Mouse (Mus musculus) C2C12 (cell line): Measurements from ENCODE around the gene S1pr2. TPM values are rescaled to one million over a fixed set of nuclear protein-coding genes. Genes with fewer than 3 reads are reported as not detected.

Source experiments
- H3K27me3 ChIP-seq: one replicate; pipeline ENCODE4 v1.6.1; 2011; ENCODE audit not compliant: control insufficient read depth, insufficient read depth, insufficient read length
- H3K36me3 ChIP-seq: one replicate; pipeline ENCODE4 v1.6.1; 2011; ENCODE audit not compliant: control insufficient read depth, insufficient read depth
- H3K4me3 ChIP-seq: one replicate; pipeline ENCODE4 v1.5.1; 2011; ENCODE audit warnings: mild to moderate bottlenecking, control low read depth; ENCODE audit not compliant: poor library complexity, insufficient read depth, severe bottlenecking
- H3K79me2 ChIP-seq: one replicate; pipeline ENCODE4 v1.6.1; 2011; ENCODE audit not compliant: control insufficient read depth, insufficient read depth
- H3K79me3 ChIP-seq: one replicate; pipeline ENCODE4 v1.6.1; 2011; ENCODE audit warnings: low read depth, control low read depth
- H3ac ChIP-seq: one replicate; pipeline ENCODE3; 2011; ENCODE audit warnings: low read depth; ENCODE audit not compliant: control insufficient read depth, insufficient read length
- CEBPB ChIP-seq: IDR thresholded peaks from one replicate; pipeline ENCODE4 v1.6.1; 2011; ENCODE audit warnings: low read depth, mild to moderate bottlenecking, control low read depth, moderate library complexity
- CTCF ChIP-seq: IDR thresholded peaks from one replicate; pipeline ENCODE4 v1.5.1; 2011; ENCODE audit not compliant: control insufficient read depth, insufficient read depth, insufficient read length
- FOSL1 ChIP-seq: IDR thresholded peaks from one replicate; pipeline ENCODE4 v1.8.0; 2011; ENCODE audit warnings: mild to moderate bottlenecking, low read length; ENCODE audit not compliant: poor library complexity, insufficient read depth, severe bottlenecking
- MAX ChIP-seq: IDR thresholded peaks from one replicate; pipeline ENCODE4 v1.6.1; 2011; ENCODE audit warnings: mild to moderate bottlenecking, control low read depth
- MYOD1 ChIP-seq: IDR thresholded peaks from one replicate; pipeline ENCODE4 v1.6.1; 2011; ENCODE audit warnings: low read depth; ENCODE audit not compliant: control insufficient read depth, insufficient read length
- MYOG ChIP-seq: IDR thresholded peaks from one replicate; pipeline ENCODE4 v1.6.1; 2011; ENCODE audit not compliant: control insufficient read depth, insufficient read length; ENCODE audit errors: extremely low read depth
- USF1 ChIP-seq: IDR thresholded peaks from one replicate; pipeline ENCODE4 v1.6.1; 2011; ENCODE audit warnings: low read depth, mild to moderate bottlenecking, control low read depth, moderate library complexity
- polyA plus RNA-seq: library from polyadenylated mRNA; unstranded; fragments of >200 nt; fragmentation: generic; extraction: Trizol; gene quantifications from one replicate; pipeline ENCODE4 v1.2.1, GENCODE M21; 2012; ENCODE audit warnings: missing spikeins

S1pr2 gene
- polyA plus RNA-seq, 1 experiment, result 13.0 TPM

DNA sequence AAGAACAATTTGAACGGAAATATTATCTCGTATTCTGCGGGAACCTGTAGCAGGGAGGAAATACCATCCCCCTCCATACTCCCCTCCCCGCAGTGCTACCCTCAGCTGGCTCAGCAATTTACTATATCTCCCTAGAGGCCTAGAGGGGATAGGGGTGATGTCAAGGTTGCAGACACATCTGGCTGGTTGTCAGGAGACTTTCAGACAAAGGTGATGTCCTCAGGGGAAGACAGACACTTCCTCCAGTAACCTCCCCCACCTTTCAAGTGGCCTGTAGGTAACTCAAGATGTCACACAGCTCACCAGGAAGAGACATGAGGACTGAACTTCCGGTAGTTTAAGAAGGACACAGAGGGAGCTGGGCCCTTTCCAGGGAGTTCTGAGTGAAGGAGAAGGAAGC, 6.6 kb upstream of the S1pr2 start:
- no peak for TF ChIP-seq MYOD1
- no peak for TF ChIP-seq MYOG
- no peak for TF ChIP-seq USF1
- no peak for TF ChIP-seq MAX
- TF ChIP-seq CTCF, result no peak
- no peak for TF ChIP-seq CEBPB
- TF ChIP-seq FOSL1, result no peak
- no peaks in the 10 kb centered on the region for H3K79me2 ChIP-seq
- no peak overlapping the region for H3K4me3 ChIP-seq
- H3K79me3 ChIP-seq, result no peaks in the 10 kb centered on the region
- no peaks in the 10 kb centered on the region for H3K27me3 ChIP-seq
- H3ac ChIP-seq, result no peak overlapping the region
- no peaks in the 10 kb centered on the region for H3K36me3 ChIP-seq

DNA sequence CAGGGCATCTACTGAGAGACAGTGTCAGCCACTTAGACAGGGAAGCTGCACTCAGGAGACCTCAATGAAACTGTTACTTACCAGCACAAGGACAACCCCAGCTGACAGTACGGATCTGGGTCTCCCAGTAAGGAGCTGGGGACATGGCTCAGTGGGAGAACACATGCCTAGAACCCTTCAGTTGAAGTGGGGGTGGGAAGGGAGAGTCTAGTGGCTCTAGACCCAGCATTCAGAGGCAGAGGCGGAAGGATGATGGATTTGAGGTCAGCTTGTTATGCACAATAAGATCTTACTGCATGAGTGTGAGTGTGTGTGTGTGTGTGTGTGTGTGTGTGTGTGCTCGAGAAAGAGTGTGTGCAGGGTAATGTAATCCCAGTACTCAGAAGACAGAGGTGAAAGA, 5.6 kb upstream of the S1pr2 start:
- Histone ChIP-seq H3K36me3 (no peaks in the 10 kb centered on the region), H3K79me2 (no peaks in the 10 kb centered on the region), H3K27me3 (no peaks in the 10 kb centered on the region), H3K79me3 (no peaks in the 10 kb centered on the region), H3K4me3 (no peak overlapping the region), H3ac (no peak overlapping the region)
- TF ChIP-seq CTCF (no peak), MYOG (no peak), CEBPB (no peak), USF1 (no peak), FOSL1 (no peak), MAX (no peak), MYOD1 (no peak)

DNA sequence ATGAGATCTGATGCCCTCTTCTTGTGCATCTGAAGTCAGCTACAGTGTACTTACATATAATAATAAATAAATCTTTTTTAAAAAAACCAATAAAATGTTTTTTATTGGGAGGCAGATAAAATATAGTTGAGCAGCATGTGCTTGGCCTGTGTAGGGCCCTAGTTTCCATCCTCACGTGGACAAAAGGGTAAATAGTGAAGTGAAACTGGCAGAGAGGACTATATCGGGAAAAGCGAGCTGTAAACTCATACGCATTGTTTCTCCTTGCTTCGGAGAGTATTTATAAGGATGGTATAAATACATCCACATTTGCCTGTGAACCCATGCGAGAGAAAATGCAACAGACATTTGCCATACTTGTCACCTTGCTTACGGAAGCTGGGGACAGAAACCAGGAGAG, 3.2 kb upstream of the S1pr2 start:
- peaks cover 15% of the 10 kb centered on the region for H3K79me2 ChIP-seq
- no peak for TF ChIP-seq FOSL1
- TF ChIP-seq USF1, result no peak
- no peak for TF ChIP-seq MAX
- TF ChIP-seq MYOG, result no peak
- TF ChIP-seq CTCF, result no peak
- TF ChIP-seq MYOD1, result no peak
- no peak for TF ChIP-seq CEBPB
- peaks cover 11% of the 10 kb centered on the region for H3K79me3 ChIP-seq
- H3ac ChIP-seq, result no peak overlapping the region
- H3K36me3 ChIP-seq, result no peaks in the 10 kb centered on the region
- no peak overlapping the region for H3K4me3 ChIP-seq
- H3K27me3 ChIP-seq, result no peaks in the 10 kb centered on the region

DNA sequence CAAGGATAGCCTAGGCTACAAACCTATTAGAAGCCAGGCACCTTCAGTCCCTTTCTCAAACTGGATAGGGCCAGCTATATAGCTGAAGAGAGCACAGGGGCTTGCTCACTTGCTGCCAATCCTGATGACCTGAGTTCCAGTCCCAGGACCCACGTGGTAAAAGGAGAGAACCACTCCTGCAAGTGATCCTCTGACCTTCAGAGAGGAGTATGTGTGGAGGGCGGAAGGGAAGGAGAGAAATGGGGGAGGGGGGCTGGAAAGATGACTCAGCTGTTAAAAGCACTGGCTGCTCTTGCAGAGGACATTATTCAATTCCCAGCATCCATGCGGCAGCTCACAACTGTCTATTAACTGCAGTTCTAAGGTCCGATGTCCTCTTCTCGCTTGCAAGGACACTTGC, 2.6 kb upstream of the S1pr2 start:
- Histone ChIP-seq H3K27me3 (no peaks in the 10 kb centered on the region), H3K79me3 (peaks cover 16% of the 10 kb centered on the region), H3ac (no peak overlapping the region), H3K79me2 (peaks cover 21% of the 10 kb centered on the region), H3K36me3 (no peaks in the 10 kb centered on the region), H3K4me3 (no peak overlapping the region)
- TF ChIP-seq MAX (no peak), USF1 (no peak), CEBPB (no peak)

DNA sequence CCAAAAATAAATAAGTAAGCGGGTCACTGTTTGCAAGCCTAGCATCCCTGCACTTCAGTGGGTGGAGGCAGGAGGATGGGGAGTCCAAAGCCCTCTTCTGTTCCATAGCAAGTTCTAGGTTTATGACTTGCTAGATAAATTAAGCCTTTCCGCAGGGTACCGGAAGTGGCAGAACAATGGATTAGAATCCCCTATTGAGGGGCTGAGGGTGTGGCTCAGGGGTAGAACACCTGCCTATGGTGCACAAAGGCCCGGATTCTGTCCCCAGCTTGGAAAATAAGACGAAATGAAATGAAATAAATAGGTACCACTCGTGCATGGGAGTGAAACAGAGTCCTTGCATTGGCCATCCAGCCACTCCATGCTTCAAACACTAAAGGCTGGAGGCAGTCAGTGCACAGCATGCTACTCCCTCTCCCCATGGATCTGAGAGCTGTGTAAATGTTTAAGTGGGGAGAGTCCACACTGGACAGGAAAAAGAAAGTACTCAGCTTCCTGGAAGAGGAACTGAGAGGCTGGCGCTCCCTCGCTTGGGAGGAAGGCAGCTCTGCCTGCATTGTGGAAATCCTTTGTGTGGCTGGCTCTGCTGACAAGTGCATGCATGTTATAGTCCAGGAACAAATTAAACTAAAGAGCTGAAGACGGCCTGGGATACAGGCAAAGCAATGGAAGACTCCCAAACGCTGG, 2.0 kb upstream of the S1pr2 start:
- H3K27me3 ChIP-seq, result no peaks in the 10 kb centered on the region
- H3K79me2 ChIP-seq, result peaks cover 27% of the 10 kb centered on the region
- H3K36me3 ChIP-seq, result no peaks in the 10 kb centered on the region
- H3K4me3 ChIP-seq, result no peak overlapping the region
- no peak overlapping the region for H3ac ChIP-seq
- peaks cover 23% of the 10 kb centered on the region for H3K79me3 ChIP-seq
- TF ChIP-seq CTCF (no peak), USF1 (no peak), FOSL1 (no peak), CEBPB (no peak), MYOD1 (no peak), MYOG (no peak), MAX (no peak)

DNA sequence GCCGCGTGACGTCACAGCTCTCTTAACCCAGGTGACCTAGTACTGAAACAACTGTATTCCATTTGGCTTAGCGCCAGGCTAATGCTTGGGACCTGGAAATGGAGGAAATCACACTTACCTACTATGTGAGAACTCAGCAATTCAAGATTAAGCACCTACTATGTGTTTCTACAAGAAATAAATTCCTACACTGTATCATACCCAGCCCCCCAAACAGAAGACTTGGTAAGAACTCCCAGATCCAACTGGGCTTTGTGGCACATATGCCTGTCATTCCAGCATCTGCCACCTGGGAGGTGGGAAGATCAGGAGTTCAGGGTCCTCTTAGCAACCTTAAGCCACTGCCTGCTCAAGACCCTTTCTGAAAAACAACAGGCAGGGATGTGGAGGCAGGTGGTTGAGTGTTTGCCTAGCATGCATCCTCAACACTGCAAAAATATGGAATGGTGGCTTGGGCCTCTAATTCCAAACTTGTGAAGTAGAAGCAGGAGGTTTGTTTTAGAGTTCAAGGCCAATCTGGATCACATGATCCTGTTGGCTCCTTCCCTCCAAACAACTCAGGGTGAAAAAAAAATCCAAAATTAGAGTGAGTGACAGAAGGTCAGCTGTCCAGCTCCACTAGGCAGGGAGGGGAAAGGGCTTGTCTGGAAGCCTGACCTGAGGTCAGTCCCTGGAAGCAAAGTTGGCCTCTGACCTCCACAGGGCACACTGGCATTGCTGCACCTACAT, 544 bp upstream of the S1pr2 start:
- H3ac ChIP-seq, result no peak overlapping the region
- TF ChIP-seq CTCF (no peak), MYOG (no peak), CEBPB (no peak), FOSL1 (no peak), USF1 (no peak), MYOD1 (no peak), MAX (no peak)
- no peak overlapping the region for H3K4me3 ChIP-seq
- no peaks in the 10 kb centered on the region for H3K36me3 ChIP-seq
- no peaks in the 10 kb centered on the region for H3K27me3 ChIP-seq
- H3K79me2 ChIP-seq, result peaks cover 38% of the 10 kb centered on the region
- H3K79me3 ChIP-seq, result peaks cover 26% of the 10 kb centered on the region
